Mouse (Mus musculus): Measurements from ENCODE around the gene Calm2. TPM values are rescaled to one million over a fixed set of nuclear protein-coding genes. Genes with fewer than 3 reads are reported as not detected.
A peak's percentile ranks its signal among the peaks of the same experiment; 100 is the strongest.

The Calm2 gene
- polyA plus RNA-seq, 2 experiments = 195 to 373 TPM

GRCm38 (mm10) chr17:87418082-87418481, 28.7 kb downstream of the Calm2 start:
- DNase-seq (ENCODE audit: low read depth in 3 of 3, low spot score in 3 of 3) = no peak
- WGBS (ENCODE audit: insufficient replicate concordance) = 62% methylated on average over 7 of the region's 7 CpGs
- no peak overlapping the region for H3K9ac ChIP-seq (replicated peaks)
- no peaks in the 10 kb centered on the region for H3K9me3 ChIP-seq (ENCODE audit: control insufficient read depth, low read length)
- H3K4me2 ChIP-seq (ENCODE audit: low read depth) = no peak overlapping the region
- TF ChIP-seq CTCF (IDR thresholded peaks at IDR 0.05; ENCODE audit: low read depth) (no peak), EP300 (IDR thresholded peaks at IDR 0.05; ENCODE audit: low read depth) (no peak)
- H3K36me3 ChIP-seq (replicated peaks; ENCODE audit: control insufficient read depth, insufficient read depth, low read depth) = no peaks in the 10 kb centered on the region
- ATAC-seq (ENCODE audit: insufficient read depth) = no peak
- no peaks in the 10 kb centered on the region for H3K27me3 ChIP-seq (ENCODE audit: control insufficient read depth, insufficient read depth, low read length)
- H3K27ac ChIP-seq = no peak overlapping the region
- no peak overlapping the region for H3K4me3 ChIP-seq (ENCODE audit: insufficient read depth in 1 of 2, low read depth in 2 of 2, low read length in 2 of 2)
- no peaks in the 10 kb centered on the region for H3K4me1 ChIP-seq (replicated peaks; ENCODE audit: control insufficient read depth in 2 of 2, insufficient read depth in 2 of 2, low read length in 1 of 2)

- H3K4me2 ChIP-seq (ENCODE audit: low read depth) = no peak overlapping the region
- H3K4me3 ChIP-seq (ENCODE audit: insufficient read depth in 1 of 2, low read depth in 2 of 2, low read length in 2 of 2) = no peak overlapping the region
- H3K9me3 ChIP-seq (ENCODE audit: control insufficient read depth, low read length) = no peaks in the 10 kb centered on the region
- H3K9ac ChIP-seq (replicated peaks) = no peak overlapping the region
- no peak overlapping the region for H3K27ac ChIP-seq
- no peaks in the 10 kb centered on the region for H3K27me3 ChIP-seq (ENCODE audit: control insufficient read depth, insufficient read depth, low read length)
- no peak for TF ChIP-seq EP300 (IDR thresholded peaks at IDR 0.05; ENCODE audit: low read depth)
- no peak for TF ChIP-seq CTCF (IDR thresholded peaks at IDR 0.05; ENCODE audit: low read depth)
- no peak for ATAC-seq (ENCODE audit: insufficient read depth)
- no peak for DNase-seq (ENCODE audit: low read depth in 3 of 3, low spot score in 3 of 3)
- 55% methylated on average over 4 of the region's 4 CpGs for WGBS (ENCODE audit: insufficient replicate concordance)
- H3K4me1 ChIP-seq (replicated peaks; ENCODE audit: control insufficient read depth in 2 of 2, insufficient read depth in 2 of 2, low read length in 1 of 2) = peaks cover 0 to 4% of the 10 kb centered on the region in 2 experiments; a peak in 2 of 4 replicates
- H3K36me3 ChIP-seq (replicated peaks; ENCODE audit: control insufficient read depth, insufficient read depth, low read depth) = no peaks in the 10 kb centered on the region
Observed at GRCm38 (mm10) chr17:87406646-87407045, 40.1 kb downstream of the Calm2 start.

- no peak for TF ChIP-seq EP300 (IDR thresholded peaks at IDR 0.05; ENCODE audit: low read depth)
- TF ChIP-seq CTCF (IDR thresholded peaks at IDR 0.05; ENCODE audit: low read depth) = no peak
- 46% methylated on average over 11 of the region's 11 CpGs for WGBS (ENCODE audit: insufficient replicate concordance)
- no peak overlapping the region for H3K27ac ChIP-seq
- no peak overlapping the region for H3K9ac ChIP-seq (replicated peaks)
- DNase-seq (ENCODE audit: low read depth in 3 of 3, low spot score in 3 of 3) (peak; percentile 12 to 36 (median 16)), ATAC-seq (ENCODE audit: insufficient read depth) (no peak)
- no peaks in the 10 kb centered on the region for H3K9me3 ChIP-seq (ENCODE audit: control insufficient read depth, low read length)
- no peak overlapping the region for H3K4me2 ChIP-seq (ENCODE audit: low read depth)
- peaks cover 0 to 4% of the 10 kb centered on the region in 2 experiments; a peak in 2 of 4 replicates for H3K4me1 ChIP-seq (replicated peaks; ENCODE audit: control insufficient read depth in 2 of 2, insufficient read depth in 2 of 2, low read length in 1 of 2)
- H3K27me3 ChIP-seq (ENCODE audit: control insufficient read depth, insufficient read depth, low read length) = no peaks in the 10 kb centered on the region
- H3K36me3 ChIP-seq (replicated peaks; ENCODE audit: control insufficient read depth, insufficient read depth, low read depth) = no peaks in the 10 kb centered on the region
- H3K4me3 ChIP-seq (ENCODE audit: insufficient read depth in 1 of 2, low read depth in 2 of 2, low read length in 2 of 2) = no peak overlapping the region
Observed at GRCm38 (mm10) chr17:87405576-87405975, 41.2 kb downstream of the Calm2 start.

GRCm38 (mm10) chr17:87403462-87403861, 43.3 kb downstream of the Calm2 start:
- Histone ChIP-seq H3K9ac (replicated peaks) (no peak overlapping the region), H3K27ac (no peak overlapping the region), H3K36me3 (replicated peaks; ENCODE audit: control insufficient read depth, insufficient read depth, low read depth) (no peaks in the 10 kb centered on the region), H3K4me1 (replicated peaks; ENCODE audit: control insufficient read depth in 2 of 2, insufficient read depth in 2 of 2, low read length in 1 of 2) (peaks cover 0 to 4% of the 10 kb centered on the region in 2 experiments; a peak in 2 of 4 replicates), H3K9me3 (ENCODE audit: control insufficient read depth, low read length) (no peaks in the 10 kb centered on the region), H3K27me3 (ENCODE audit: control insufficient read depth, insufficient read depth, low read length) (no peaks in the 10 kb centered on the region), H3K4me3 (ENCODE audit: insufficient read depth in 1 of 2, low read depth in 2 of 2, low read length in 2 of 2) (no peak overlapping the region), H3K4me2 (ENCODE audit: low read depth) (no peak overlapping the region)
- ATAC-seq (ENCODE audit: insufficient read depth) = no peak
- no peak for TF ChIP-seq CTCF (IDR thresholded peaks at IDR 0.05; ENCODE audit: low read depth)
- no peak for TF ChIP-seq EP300 (IDR thresholded peaks at IDR 0.05; ENCODE audit: low read depth)
- 52% methylated on average over 4 of the region's 4 CpGs for WGBS (ENCODE audit: insufficient replicate concordance)
- no peak for DNase-seq (ENCODE audit: low read depth in 3 of 3, low spot score in 3 of 3)

DNA sequence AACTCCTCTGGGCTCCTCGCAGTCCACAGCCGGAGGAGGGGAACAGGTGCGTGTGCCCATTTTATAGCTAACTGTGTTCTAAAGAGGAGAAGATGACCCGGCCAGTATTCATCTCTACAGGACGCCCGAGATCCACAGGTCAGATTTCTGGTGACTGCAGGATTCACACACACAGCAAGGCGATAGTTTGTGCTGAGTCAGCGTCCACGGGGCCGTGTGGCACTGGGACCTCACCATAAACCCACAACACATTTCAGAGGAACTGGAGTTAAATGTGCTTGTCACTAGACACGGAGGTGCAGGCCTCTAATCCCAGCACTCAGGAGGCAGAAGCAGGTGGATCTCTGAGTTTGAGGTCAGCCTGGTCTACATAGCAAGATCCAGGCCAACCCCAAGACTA, 44.3 kb downstream of the Calm2 start:
- H3K36me3 ChIP-seq (replicated peaks; ENCODE audit: control insufficient read depth, insufficient read depth, low read depth) = no peaks in the 10 kb centered on the region
- H3K9me3 ChIP-seq (ENCODE audit: control insufficient read depth, low read length) = no peaks in the 10 kb centered on the region
- H3K4me1 ChIP-seq (replicated peaks; ENCODE audit: control insufficient read depth in 2 of 2, insufficient read depth in 2 of 2, low read length in 1 of 2) = peaks cover 0 to 4% of the 10 kb centered on the region in 2 experiments; a peak in 2 of 4 replicates
- TF ChIP-seq CTCF (IDR thresholded peaks at IDR 0.05; ENCODE audit: low read depth) (no peak), EP300 (IDR thresholded peaks at IDR 0.05; ENCODE audit: low read depth) (no peak)
- ATAC-seq (ENCODE audit: insufficient read depth) (no peak), DNase-seq (ENCODE audit: low read depth in 3 of 3, low spot score in 3 of 3) (no peak)
- no peak overlapping the region for H3K9ac ChIP-seq (replicated peaks)
- no peak overlapping the region for H3K27ac ChIP-seq
- WGBS (ENCODE audit: insufficient replicate concordance) = 60% methylated on average over 11 of the region's 11 CpGs
- H3K4me3 ChIP-seq (ENCODE audit: insufficient read depth in 1 of 2, low read depth in 2 of 2, low read length in 2 of 2) = no peak overlapping the region
- H3K27me3 ChIP-seq (ENCODE audit: control insufficient read depth, insufficient read depth, low read length) = no peaks in the 10 kb centered on the region
- H3K4me2 ChIP-seq (ENCODE audit: low read depth) = no peak overlapping the region

All from liver, embryonic 14.5 days (tissue).